Mouse (Mus musculus): ENCODE data around the gene Srsf9.

DNA sequence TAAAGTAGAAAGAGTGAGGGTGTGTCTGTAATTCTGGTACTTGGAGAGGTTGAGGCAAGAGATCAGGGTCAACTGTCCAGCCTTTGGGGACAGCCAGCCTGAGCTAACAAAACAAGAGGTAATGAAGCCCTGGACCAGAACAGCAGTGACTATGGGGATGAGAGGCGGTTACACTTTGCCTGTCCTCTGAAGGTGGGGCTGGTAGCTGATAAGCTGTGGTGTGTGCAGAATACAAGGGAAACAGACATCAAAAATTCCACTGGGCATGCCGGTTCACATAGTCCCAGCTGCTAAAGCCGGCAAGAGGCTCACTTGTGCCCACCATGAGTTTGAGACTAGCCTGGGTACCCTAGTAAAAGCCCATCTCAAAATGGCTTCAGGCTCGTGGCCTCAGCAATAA lies 14.6 kb upstream of the Srsf9 start:
- no peak for TF ChIP-seq CTCF (IDR thresholded peaks at IDR 0.05; ENCODE audit: borderline replicate concordance, insufficient read depth, low read length)
- TF ChIP-seq POLR2A (IDR thresholded peaks at IDR 0.05; ENCODE audit: low read depth, low read length) = no peak

Measured in embryonic fibroblast, embryonic 13.5 days (primary cell).